Mouse (Mus musculus): ENCODE measurements at regions not wholly inside any gene's neighbourhood (a gene's known extent, or its start where the extent isn't known, plus 50 kb on each side); places are given as distances from the start of the nearest gene placed in this dataset.

DNA sequence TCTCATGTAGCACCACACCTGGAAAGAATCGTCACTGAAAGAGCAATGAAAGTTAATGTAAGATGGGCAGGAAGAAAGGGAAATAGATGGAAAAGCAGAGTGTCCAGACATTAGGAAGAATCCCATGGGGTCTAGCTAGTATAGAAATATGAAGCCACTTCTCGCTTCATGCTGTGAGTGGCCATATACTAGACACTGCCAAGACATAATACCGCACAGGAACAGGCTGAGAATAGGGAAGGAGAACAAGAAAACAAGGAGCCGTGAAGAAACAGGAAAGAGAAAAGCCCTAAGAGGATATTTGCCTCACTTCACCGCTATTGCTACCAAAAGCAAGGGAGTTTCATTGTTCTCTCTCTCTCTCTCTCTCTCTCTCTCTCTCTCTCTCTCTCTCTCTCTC, 171.4 kb downstream of the Kctd12 start:
- Histone ChIP-seq H3K36me3 (replicated peaks) (no peaks in the 10 kb centered on the region), H3K4me2 (no peak overlapping the region), H3K4me1 (no peaks in the 10 kb centered on the region), H3K9ac (no peak overlapping the region), H3K27ac (no peak overlapping the region), H3K9me3 (no peaks in the 10 kb centered on the region), H3K27me3 (no peaks in the 10 kb centered on the region), H3K4me3 (replicated peaks) (no peak overlapping the region)
- 75% methylated on average over 5 of the region's 5 CpGs for WGBS
- no peak for ATAC-seq (ENCODE audit: low FRiP score)

DNA sequence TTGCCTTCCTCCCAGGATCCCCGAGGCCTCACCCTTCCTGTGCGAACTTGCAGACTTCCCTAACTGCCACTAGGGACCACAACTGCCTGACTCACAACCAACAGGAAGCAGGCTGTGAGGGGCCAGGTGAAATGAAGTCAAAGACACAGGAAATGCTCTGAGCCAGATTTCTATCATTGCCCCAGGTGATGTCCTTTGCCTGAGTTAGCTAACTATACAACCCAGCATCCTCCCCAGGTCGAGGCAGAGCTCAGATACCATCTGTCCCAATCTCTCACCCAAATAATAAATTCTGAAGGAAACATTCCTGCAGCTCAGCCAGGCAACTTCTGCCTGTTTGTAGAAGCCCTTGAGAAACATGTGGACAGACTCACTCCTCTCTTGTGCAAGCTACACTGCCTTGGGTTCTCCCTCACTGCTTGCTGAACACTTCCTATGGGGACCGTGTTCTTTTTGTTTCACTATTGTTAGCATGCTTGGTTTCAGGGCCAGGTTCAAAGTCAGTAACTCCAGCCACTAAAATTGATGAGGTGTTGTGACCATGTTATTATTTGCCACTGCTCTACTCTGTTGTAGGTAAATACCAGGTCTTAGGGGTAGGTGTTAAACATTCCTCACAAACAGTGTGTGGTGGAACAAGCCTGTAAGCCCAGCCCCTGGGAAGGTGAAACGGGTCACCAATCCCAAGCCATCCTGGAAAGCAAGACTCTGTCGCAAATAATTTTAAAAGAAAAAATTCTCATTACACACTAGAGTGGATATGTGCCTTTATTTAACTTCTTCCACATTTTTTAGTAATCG, 172.1 kb downstream of the Kctd12 start:
- H3K4me3 ChIP-seq (replicated peaks) = no peak overlapping the region
- H3K36me3 ChIP-seq (replicated peaks) = no peaks in the 10 kb centered on the region
- H3K27me3 ChIP-seq = no peaks in the 10 kb centered on the region
- 78% methylated on average over 7 of the region's 7 CpGs for WGBS
- H3K9ac ChIP-seq = no peak overlapping the region
- no peaks in the 10 kb centered on the region for H3K4me1 ChIP-seq
- no peaks in the 10 kb centered on the region for H3K9me3 ChIP-seq
- no peak overlapping the region for H3K27ac ChIP-seq
- H3K4me2 ChIP-seq = no peak overlapping the region
- ATAC-seq (ENCODE audit: low FRiP score) = no peak

DNA sequence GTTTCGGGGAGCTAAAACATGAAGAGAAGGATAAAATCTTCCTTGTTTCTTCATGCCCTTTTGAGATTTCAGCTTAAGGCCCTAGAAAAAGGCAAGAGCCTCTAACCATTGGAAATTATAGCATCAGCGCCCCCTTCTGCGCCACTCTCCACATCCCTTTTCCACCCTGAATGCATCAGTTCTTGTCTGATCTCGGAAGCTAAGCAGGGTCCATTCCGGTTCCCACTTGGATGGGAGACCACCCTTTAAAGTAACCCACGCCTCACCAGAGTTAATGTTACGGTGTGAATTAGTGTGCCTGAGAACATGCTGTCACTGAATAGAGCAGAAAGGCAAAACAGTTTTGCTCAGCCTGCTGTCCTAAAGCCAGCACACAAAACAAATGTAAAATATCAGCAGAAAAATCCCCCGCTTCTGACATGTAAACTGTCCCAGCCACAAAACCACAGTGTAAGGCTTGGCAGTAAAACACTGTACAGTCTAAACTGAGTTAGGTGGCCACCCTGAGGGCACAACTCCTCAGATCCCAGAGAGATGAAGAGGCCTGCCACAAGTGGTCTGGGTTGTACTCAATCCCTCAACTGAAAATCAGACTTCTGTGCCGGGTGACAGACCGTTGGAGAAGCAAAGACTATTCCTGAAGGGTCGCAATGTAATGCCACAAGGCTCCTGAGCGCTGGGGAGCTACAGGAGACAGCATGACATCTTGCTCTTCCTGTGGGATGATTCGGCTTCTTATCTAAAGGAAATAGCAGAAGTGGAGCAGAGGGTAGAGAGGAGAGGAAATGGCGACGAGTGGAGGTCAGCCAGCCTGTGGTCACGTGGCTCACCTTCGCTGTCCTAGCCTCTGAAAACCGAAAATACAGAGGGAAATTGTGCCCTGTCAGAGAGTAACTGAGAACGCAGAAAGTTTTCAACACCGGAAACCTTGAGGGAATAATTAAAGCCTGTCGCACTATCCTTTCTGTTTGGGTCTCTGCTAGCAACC, 176.2 kb downstream of the Kctd12 start:
- H3K4me2 ChIP-seq = no peak overlapping the region
- ATAC-seq (ENCODE audit: low FRiP score) = no peak

DNA sequence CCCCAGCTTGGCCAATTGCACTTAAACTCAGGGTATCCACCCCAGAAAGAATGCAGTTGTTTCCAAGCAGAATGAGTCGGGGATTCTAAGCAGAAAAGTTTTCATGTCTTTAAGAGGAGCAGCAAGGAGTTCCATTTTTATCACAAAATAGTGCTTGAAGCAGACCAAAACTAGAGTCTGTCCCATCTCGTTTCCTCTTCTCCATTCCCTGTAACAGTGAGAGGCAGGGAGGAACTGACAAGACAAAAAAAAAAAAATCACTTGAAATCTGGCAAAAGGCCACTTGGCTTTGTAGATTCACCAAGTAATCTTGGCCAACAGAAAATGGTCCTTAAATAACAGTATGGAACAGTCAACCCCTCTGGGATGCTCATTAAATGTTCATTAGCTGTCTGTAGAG, 186.8 kb downstream of the Kctd12 start:
- no peak overlapping the region for H3K9ac ChIP-seq
- H3K4me2 ChIP-seq = no peak overlapping the region
- H3K27ac ChIP-seq = no peak overlapping the region
- 0 out of 2 replicates have a peak, but pooled peaks cover 4% of the 10 kb centered on the region for H3K4me1 ChIP-seq
- no peak for ATAC-seq (ENCODE audit: low FRiP score)
- no peak overlapping the region for H3K4me3 ChIP-seq (replicated peaks)
- H3K27me3 ChIP-seq = no peaks in the 10 kb centered on the region
- H3K9me3 ChIP-seq = no peaks in the 10 kb centered on the region
- 86% methylated on average over 2 of the region's 2 CpGs for WGBS
- H3K36me3 ChIP-seq (replicated peaks) = no peaks in the 10 kb centered on the region

More for the DNA sequence above, 176.2 kb downstream of the Kctd12 start:
- Histone ChIP-seq H3K9me3 (no peaks in the 10 kb centered on the region), H3K4me3 (replicated peaks) (no peak overlapping the region), H3K9ac (no peak overlapping the region), H3K36me3 (replicated peaks) (no peaks in the 10 kb centered on the region), H3K27me3 (no peaks in the 10 kb centered on the region), H3K4me1 (no peaks in the 10 kb centered on the region), H3K27ac (no peak overlapping the region)
- WGBS = 71% methylated on average over 21 of the region's 21 CpGs

DNA sequence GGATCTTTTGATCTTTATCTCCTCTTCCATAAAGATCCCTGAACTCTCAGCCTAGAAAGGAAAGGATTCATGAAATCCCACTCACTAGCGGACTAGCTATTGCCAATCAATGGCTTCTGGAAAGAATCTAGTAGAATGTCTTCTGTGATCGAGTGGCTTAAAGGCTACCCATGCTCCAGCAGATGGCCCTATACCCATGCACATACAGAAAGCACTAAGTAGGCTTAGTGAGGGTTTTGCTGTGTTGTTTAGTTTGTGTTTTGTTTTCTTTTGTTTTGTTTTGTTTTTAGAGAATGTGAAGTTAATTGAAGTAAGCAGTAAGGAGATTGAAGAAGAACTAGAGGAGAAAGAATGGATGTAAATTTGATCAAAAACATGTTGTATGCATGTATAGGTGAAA, 187.5 kb downstream of the Kctd12 start:
- WGBS = 93% methylated on average over 2 of the region's 2 CpGs
- Histone ChIP-seq H3K4me2 (no peak overlapping the region), H3K27ac (no peak overlapping the region), H3K36me3 (replicated peaks) (no peaks in the 10 kb centered on the region), H3K27me3 (no peaks in the 10 kb centered on the region), H3K9ac (no peak overlapping the region), H3K4me3 (replicated peaks) (no peak overlapping the region), H3K9me3 (no peaks in the 10 kb centered on the region), H3K4me1 (0 out of 2 replicates have a peak, but pooled peaks cover 4% of the 10 kb centered on the region)
- no peak for ATAC-seq (ENCODE audit: low FRiP score)

DNA sequence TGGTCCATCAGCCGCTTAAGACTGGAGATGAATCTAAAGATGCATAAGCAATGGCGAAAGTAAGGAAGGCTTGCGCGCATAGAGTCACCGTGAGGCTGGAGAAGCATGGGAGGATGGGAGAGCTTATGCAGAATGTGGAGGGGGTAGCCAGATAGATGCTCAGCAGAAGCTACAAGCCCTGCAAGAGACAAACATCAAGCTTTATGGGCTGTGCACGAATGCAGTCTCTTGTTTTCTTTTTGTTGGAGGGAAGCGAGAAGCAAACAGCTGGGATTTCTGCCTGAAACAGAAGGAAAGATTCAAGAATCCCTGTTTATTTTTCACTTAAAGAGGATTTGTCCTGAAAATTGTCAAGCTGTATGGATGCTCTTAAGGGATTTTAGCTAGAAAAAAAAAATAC, 188.7 kb downstream of the Kctd12 start:
- Histone ChIP-seq H3K36me3 (replicated peaks) (no peaks in the 10 kb centered on the region), H3K4me2 (no peak overlapping the region), H3K27me3 (no peaks in the 10 kb centered on the region), H3K9me3 (no peaks in the 10 kb centered on the region), H3K9ac (no peak overlapping the region), H3K4me1 (0 out of 2 replicates have a peak, but pooled peaks cover 4% of the 10 kb centered on the region), H3K4me3 (replicated peaks) (no peak overlapping the region), H3K27ac (no peak overlapping the region)
- 92% methylated on average over 7 of the region's 7 CpGs for WGBS
- no peak for ATAC-seq (ENCODE audit: low FRiP score)

DNA sequence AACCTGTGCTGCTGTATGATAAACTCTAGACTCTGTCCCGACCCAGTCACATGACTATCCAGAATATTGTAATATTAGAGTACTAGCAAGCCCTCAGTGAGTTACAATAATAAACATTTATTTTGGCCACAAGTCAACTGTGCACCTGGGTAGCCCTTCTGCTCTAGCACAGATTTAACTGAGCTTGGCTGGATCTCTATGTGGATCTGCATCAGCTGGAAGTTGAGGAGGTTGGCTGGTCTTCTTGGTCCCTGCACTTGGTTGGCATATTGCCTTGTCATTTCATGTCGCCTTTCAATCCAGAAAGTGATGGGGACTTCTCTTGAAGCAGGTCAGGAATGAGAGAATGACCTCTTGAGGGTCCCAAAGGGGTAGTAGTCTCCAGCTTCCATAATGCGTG, 191.5 kb downstream of the Kctd12 start:
- Histone ChIP-seq H3K4me1 (no peaks in the 10 kb centered on the region), H3K27me3 (no peaks in the 10 kb centered on the region), H3K27ac (no peak overlapping the region), H3K9ac (no peak overlapping the region), H3K36me3 (replicated peaks) (no peaks in the 10 kb centered on the region), H3K4me3 (replicated peaks) (no peak overlapping the region), H3K9me3 (no peaks in the 10 kb centered on the region), H3K4me2 (no peak overlapping the region)
- no peak for ATAC-seq (ENCODE audit: low FRiP score)
- WGBS = 87% methylated on average over 3 of the region's 3 CpGs

DNA sequence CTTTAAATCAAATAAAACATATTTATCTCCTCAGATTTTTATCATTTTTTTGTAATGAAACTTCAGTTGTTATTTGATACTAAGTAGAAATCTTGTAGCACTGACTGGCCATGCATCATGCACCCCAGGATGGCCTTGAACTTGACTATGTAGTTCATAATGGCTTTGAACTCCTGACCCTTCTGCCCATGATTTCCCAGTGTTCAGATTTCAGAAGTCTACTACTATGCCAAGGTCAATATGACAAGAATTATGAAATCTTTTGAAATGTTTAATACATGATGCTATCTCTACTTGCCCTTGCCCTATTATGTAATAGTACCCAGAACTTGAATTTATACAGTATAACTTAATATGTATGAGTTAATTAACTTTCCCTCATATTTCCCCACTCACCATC, 200.2 kb downstream of the Kctd12 start:
- no peaks in the 10 kb centered on the region for H3K4me1 ChIP-seq
- no peaks in the 10 kb centered on the region for H3K9me3 ChIP-seq
- H3K4me3 ChIP-seq (replicated peaks) = no peak overlapping the region
- no peak overlapping the region for H3K4me2 ChIP-seq
- H3K36me3 ChIP-seq (replicated peaks) = no peaks in the 10 kb centered on the region
- no peaks in the 10 kb centered on the region for H3K27me3 ChIP-seq
- no peak overlapping the region for H3K9ac ChIP-seq
- ATAC-seq (ENCODE audit: low FRiP score) = no peak
- H3K27ac ChIP-seq = no peak overlapping the region

DNA sequence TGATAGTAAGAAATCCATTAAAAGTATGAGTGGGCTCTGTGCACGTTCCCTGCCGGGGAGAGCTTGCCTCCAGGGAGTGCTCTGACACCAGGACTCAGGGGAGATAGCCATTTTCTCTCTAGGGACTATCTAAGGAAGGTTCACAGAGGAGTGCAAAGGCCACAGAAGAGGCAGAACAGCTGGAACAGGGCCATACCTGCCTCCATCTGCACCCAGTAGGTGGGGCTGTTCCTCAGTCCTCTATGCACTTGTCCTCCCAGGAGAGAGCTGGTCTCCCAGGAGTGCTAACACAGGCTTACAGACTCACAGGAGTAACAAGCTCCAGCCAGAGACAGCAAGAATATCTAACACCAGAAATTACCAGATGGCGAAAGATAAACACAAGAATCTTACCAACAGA, 212.7 kb downstream of the Kctd12 start:
- no peak for ATAC-seq (ENCODE audit: low FRiP score)
- H3K4me3 ChIP-seq (replicated peaks) = no peak overlapping the region
- WGBS = 72% methylated on average over 3 of the region's 3 CpGs
- H3K36me3 ChIP-seq (replicated peaks) = no peaks in the 10 kb centered on the region
- H3K9me3 ChIP-seq = no peaks in the 10 kb centered on the region
- no peaks in the 10 kb centered on the region for H3K4me1 ChIP-seq
- no peak overlapping the region for H3K9ac ChIP-seq
- H3K27me3 ChIP-seq = no peaks in the 10 kb centered on the region
- no peak overlapping the region for H3K4me2 ChIP-seq
- H3K27ac ChIP-seq = no peak overlapping the region

DNA sequence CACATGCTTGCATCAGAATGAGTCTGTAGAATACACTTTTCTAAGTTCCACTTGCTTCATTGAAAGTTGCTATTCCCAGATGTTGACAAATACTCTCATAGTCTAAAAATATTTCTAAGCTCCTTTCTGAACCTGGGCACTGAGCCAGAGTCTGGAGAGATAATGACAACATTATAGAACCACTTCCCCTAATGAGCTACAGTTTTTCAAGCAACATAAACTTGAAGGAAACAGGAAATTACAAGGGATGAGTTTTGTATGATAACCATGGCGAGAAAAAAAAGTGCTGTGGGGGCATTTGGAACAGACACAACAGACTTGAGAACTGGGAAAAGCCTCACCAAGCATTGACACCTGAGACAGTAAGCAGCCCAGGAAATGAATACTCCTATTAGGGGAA, 233.8 kb downstream of the Kctd12 start:
- H3K4me2 ChIP-seq = no peak overlapping the region
- no peaks in the 10 kb centered on the region for H3K9me3 ChIP-seq
- no peak overlapping the region for H3K4me3 ChIP-seq (replicated peaks)
- H3K27ac ChIP-seq = no peak overlapping the region
- H3K4me1 ChIP-seq = no peaks in the 10 kb centered on the region
- WGBS = 85% methylated on average over 1 of the region's 1 CpGs
- no peak for ATAC-seq (ENCODE audit: low FRiP score)
- H3K27me3 ChIP-seq = no peaks in the 10 kb centered on the region
- H3K9ac ChIP-seq = no peak overlapping the region
- H3K36me3 ChIP-seq (replicated peaks) = no peaks in the 10 kb centered on the region

DNA sequence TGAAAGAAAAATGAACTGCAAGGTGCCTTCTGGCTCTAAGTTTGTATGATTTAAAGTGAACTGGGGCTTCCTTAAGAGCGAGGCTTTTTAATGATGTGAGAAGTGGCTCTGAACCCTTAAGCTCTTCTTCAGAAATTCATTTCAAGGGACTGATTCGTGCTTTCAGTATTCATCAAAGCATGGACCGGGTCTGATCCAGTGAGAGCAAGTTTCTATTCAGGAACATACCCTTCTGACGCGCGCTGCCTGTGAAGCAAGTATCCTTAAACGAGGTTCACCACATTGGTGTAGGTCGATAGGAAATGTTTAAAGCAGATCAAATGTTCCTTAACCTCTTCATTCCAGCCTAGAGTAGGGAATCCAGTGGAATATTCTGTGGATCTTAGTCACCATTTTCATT, 240.1 kb downstream of the Kctd12 start:
- Histone ChIP-seq H3K4me1 (no peaks in the 10 kb centered on the region), H3K27me3 (no peaks in the 10 kb centered on the region), H3K9me3 (no peaks in the 10 kb centered on the region), H3K4me2 (no peak overlapping the region), H3K27ac (no peak overlapping the region), H3K4me3 (replicated peaks) (no peak overlapping the region), H3K36me3 (replicated peaks) (no peaks in the 10 kb centered on the region), H3K9ac (no peak overlapping the region)
- WGBS = 82% methylated on average over 8 of the region's 8 CpGs
- no peak for ATAC-seq (ENCODE audit: low FRiP score)

DNA sequence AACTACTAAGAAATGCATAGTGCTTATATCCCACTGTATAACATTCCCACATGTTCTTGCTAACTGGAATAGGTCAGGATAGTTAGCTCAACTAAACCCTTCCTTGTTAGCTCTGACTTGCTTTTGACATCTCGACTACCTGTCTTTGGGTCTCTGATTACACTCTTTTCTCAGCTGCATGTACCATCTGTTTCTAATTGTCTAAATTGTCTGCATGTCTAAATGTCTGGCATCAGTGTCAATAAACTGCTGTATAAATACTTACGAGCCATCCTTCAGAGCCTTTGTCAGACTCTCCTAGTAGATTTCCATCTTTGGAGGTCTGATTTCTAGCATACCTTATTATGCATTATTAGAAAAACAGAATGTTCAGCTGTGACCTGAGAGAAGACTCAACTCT, 245.8 kb downstream of the Kctd12 start:
- no peaks in the 10 kb centered on the region for H3K4me1 ChIP-seq
- ATAC-seq (ENCODE audit: low FRiP score) = no peak
- no peak overlapping the region for H3K9ac ChIP-seq

More for the DNA sequence above, 245.8 kb downstream of the Kctd12 start:
- H3K4me3 ChIP-seq (replicated peaks) = no peak overlapping the region
- no peak overlapping the region for H3K4me2 ChIP-seq
- 69% methylated on average over 2 of the region's 2 CpGs for WGBS
- no peak overlapping the region for H3K27ac ChIP-seq
- H3K27me3 ChIP-seq = no peaks in the 10 kb centered on the region
- no peaks in the 10 kb centered on the region for H3K9me3 ChIP-seq
- no peaks in the 10 kb centered on the region for H3K36me3 ChIP-seq (replicated peaks)

Measured in forebrain, embryonic 12.5 days (tissue).